Mouse (Mus musculus) ES-Bruce4 (cell line): Measurements from ENCODE around the gene Trappc2l. TPM values are rescaled to one million over a fixed set of nuclear protein-coding genes. Genes with fewer than 3 reads are reported as not detected.
A peak's percentile ranks its signal among the peaks of the same experiment; 100 is the strongest.

Source experiments
- H3K27ac ChIP-seq: 2 replicates; pipeline ENCODE4 v1.5.1; 2012; ENCODE audit warnings: low read length, inconsistent platforms; ENCODE audit not compliant: insufficient read depth
- H3K27me3 ChIP-seq: 2 replicates; pipeline ENCODE4 v1.6.1; 2012; ENCODE audit warnings: mild to moderate bottlenecking, low read length, inconsistent platforms; ENCODE audit not compliant: control insufficient read depth, poor library complexity, insufficient read depth, severe bottlenecking
- H3K36me3 ChIP-seq: 2 replicates; pipeline ENCODE4 v1.6.1; 2012; ENCODE audit warnings: inconsistent platforms, mild to moderate bottlenecking, low read length, moderate library complexity; ENCODE audit not compliant: control insufficient read depth, poor library complexity, insufficient read depth, severe bottlenecking
- H3K4me1 ChIP-seq: one replicate; pipeline ENCODE4 v1.8.1; 2011; ENCODE audit warnings: low read length; ENCODE audit not compliant: control insufficient read depth, insufficient read depth
- H3K4me3 ChIP-seq: 2 replicates; pipeline ENCODE4 v1.5.1; 2011; ENCODE audit warnings: low read depth, mild to moderate bottlenecking, low read length
- H3K9ac ChIP-seq: 2 replicates; pipeline ENCODE4 v1.6.1; 2012; ENCODE audit warnings: low read depth, mild to moderate bottlenecking, inconsistent platforms; ENCODE audit not compliant: poor library complexity, severe bottlenecking
- H3K9me3 ChIP-seq: replicated peaks from 2 replicates; pipeline ENCODE4 v1.6.1; 2012; ENCODE audit warnings: mild to moderate bottlenecking, low read length, inconsistent platforms; ENCODE audit not compliant: control insufficient read depth, poor library complexity, insufficient read depth, severe bottlenecking
- CTCF ChIP-seq: IDR thresholded peaks from one replicate; pipeline ENCODE4 v1.8.1; 2011; ENCODE audit warnings: low read depth, low read length
- EP300 ChIP-seq: IDR thresholded peaks from 2 replicates; pipeline ENCODE4 v1.6.1; 2011; ENCODE audit warnings: low read depth, low read length; ENCODE audit not compliant: insufficient read depth
- POLR2A ChIP-seq: IDR thresholded peaks from one replicate; pipeline ENCODE4 v1.8.1; 2011; ENCODE audit warnings: low read length; ENCODE audit not compliant: insufficient read depth
- polyA plus RNA-seq: library from polyadenylated mRNA; stranded (reverse); fragments of >200 nt; gene quantifications from 2 replicates; pipeline ENCODE4 v1.2.4, GENCODE M21; 2011; ENCODE audit warnings: low read depth; ENCODE audit not compliant: missing spikeins, insufficient read depth, insufficient read length

Trappc2l gene
- polyA plus RNA-seq, 1 experiment = 19.3 TPM

DNA sequence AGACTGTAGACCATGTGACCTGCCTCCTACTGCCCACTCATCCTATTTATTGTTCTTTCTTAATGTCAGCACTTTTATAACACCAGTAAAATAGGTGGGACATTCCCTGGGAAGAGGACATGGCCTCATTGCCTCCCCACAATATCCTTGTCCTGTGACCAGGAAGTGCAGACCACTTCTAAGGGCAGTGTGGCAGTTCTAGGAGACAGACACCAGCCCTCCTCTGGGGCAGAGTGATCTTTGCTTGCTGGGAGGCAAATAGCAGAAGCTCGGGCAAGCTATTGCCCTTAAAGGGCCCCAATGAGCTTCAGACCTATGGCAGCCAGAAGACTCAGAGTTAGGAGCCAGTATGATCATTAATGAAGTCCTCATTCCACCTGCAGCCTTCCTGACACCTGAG, 6.8 kb upstream of the Trappc2l start:
- no peaks in the 10 kb centered on the region for H3K4me1 ChIP-seq
- no peaks in the 10 kb centered on the region for H3K27me3 ChIP-seq
- H3K9me3 ChIP-seq = no peaks in the 10 kb centered on the region
- H3K36me3 ChIP-seq = no peaks in the 10 kb centered on the region
- H3K9ac ChIP-seq = no peak overlapping the region
- H3K4me3 ChIP-seq = no peak overlapping the region
- H3K27ac ChIP-seq = no peak overlapping the region
- TF ChIP-seq EP300 (no peak), CTCF (no peak), POLR2A (no peak)

DNA sequence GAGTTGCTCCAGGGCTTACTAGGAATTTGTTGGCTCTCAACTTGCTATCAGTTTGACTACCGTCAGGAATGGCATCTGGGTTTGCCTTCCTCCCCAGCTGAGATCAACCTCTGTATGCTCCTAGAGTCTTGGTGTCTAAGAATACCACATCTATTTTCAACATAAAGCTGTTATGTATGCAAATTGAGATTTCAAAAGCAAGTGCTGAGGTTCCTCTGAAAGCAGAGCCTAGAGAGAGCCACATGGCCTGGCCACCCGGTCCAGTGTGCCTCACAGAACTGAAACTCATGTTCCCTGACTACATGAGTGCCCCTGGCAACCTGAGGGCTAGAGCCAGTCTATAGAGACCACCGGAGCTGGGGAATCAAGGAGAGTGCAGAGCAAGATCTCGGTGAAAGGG, 6.1 kb upstream of the Trappc2l start:
- no peak overlapping the region for H3K4me3 ChIP-seq
- H3K9ac ChIP-seq = no peak overlapping the region
- H3K9me3 ChIP-seq = no peaks in the 10 kb centered on the region
- no peaks in the 10 kb centered on the region for H3K4me1 ChIP-seq
- no peak for TF ChIP-seq POLR2A
- H3K36me3 ChIP-seq = no peaks in the 10 kb centered on the region
- H3K27ac ChIP-seq = no peak overlapping the region
- no peaks in the 10 kb centered on the region for H3K27me3 ChIP-seq

DNA sequence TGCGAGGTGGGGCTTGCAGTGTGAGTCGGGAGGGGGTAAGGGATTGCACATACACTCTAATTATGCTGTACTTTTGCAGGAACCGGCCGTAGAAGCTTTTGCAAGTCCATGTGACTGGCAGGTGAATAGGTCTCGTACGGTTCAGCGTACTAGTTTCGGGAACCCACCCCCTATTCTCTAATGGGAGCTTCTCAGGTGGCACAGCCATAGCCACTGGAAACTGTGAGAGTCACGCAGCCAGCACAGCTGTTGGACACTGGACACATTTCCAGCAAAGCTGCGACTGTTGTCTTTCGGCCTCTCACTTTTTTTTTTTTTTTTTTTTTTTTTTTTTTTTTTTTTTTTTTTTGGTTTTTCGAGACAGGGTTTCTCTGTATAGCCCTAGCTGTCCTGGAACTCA, 4.6 kb upstream of the Trappc2l start:
- H3K27ac ChIP-seq = no peak overlapping the region
- no peaks in the 10 kb centered on the region for H3K4me1 ChIP-seq
- H3K36me3 ChIP-seq = no peaks in the 10 kb centered on the region
- H3K4me3 ChIP-seq = no peak overlapping the region
- H3K27me3 ChIP-seq = no peaks in the 10 kb centered on the region
- H3K9ac ChIP-seq = no peak overlapping the region
- no peak for TF ChIP-seq POLR2A
- no peak for TF ChIP-seq EP300
- TF ChIP-seq CTCF = no peak
- H3K9me3 ChIP-seq = no peaks in the 10 kb centered on the region

DNA sequence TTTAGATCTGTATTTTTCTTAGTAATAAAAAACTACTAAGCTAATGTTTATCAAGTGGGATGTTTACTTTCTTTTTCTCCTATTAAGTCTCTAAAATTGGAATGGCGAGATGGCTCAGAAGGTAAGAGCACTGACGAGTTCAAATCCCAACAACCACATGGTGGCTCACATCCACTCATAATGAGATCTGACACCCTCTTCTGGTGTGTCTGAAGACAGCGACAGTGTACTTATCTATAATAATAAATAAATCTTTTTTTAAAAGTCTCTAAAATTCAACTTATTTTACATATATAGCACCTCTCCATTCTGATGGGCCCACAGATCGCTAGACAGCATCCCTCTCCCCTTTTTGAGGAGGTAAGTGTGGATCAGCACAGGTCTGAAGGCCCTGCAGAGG, 1.2 kb upstream of the Trappc2l start:
- TF ChIP-seq POLR2A (no peak), EP300 (no peak), CTCF (no peak)
- Histone ChIP-seq H3K27me3 (no peaks in the 10 kb centered on the region), H3K27ac (no peak overlapping the region), H3K9ac (peak overlapping the region; percentile 28; the same call in 1 of the 2 replicates), H3K36me3 (no peaks in the 10 kb centered on the region), H3K9me3 (no peaks in the 10 kb centered on the region), H3K4me3 (no peak overlapping the region), H3K4me1 (no peaks in the 10 kb centered on the region)

DNA sequence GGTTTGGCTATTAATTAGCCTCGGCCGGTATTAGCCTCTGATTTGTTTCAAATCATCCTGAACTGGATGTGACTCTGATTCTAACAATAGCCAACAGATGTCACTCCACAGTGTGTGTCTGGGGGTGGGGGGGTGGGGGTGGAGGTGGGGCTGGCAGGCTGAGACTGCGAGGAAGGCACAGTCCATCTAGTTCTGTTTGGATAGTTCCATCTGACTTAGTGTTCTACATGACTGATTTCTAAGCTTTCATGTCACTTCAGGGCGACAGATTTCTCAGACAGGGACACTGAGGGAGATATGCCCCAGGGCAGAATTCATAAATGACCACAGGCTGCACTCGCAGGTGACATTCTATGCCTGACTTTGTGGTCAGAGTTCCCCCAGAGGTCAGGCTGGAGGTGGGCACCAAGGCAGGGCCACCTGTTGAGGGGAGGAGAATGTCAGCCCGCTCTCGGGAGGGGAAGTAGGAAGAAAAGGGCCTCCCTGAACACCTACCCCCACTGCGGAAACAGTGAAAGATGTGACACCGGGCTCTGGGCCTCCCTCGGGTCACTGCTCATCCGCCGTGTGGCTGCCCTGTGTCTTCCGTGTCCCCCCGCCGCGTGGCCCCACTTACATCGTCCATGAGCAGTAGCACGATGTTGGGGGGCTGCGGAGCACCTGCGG, 695 bp upstream of the Trappc2l start:
- H3K27me3 ChIP-seq = no peaks in the 10 kb centered on the region
- TF ChIP-seq POLR2A (no peak), CTCF (no peak), EP300 (no peak)
- no peaks in the 10 kb centered on the region for H3K36me3 ChIP-seq
- H3K9ac ChIP-seq = peak overlapping the region; percentile 28
- no peak overlapping the region for H3K27ac ChIP-seq
- H3K4me1 ChIP-seq = no peaks in the 10 kb centered on the region
- H3K4me3 ChIP-seq = peak overlapping the region; percentile 81
- H3K9me3 ChIP-seq = no peaks in the 10 kb centered on the region

DNA sequence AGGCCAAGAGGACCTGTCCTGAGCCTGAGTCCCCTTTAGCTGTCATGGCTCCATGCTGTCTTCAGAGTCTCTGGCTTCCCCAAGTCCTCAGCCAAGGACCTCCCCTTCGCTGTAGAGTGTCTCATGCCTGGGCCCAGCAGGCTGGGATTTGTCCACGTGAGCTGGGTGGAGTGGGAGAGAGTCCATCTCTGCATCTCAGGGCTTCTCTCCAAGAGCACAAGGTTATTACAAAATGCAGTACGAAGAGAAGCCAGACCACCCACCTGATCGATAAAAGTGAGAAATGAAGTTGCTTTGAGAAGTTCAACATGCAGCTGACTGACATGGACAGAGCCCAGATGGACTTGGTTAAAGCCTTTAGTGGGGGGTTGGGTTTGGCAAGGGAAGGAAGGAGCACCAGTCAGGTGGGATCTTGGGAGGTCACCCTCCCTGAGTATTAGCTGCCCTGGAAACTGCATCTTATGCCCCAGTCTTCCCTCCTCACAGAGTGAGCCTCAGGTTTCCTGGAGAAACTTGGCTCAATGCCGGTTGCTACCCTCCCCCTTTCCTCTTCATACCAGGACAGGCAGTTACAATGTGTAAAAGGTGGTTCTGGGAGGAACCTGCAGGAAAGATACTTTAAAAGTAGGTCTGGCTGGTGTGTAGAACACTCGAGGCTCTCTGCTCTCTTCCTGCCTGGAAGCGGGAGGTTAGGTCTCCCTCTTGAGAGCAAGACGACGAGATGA, 4.9 kb downstream of the Trappc2l start:
- Histone ChIP-seq H3K27me3 (no peaks in the 10 kb centered on the region), H3K9ac (no peak overlapping the region), H3K4me1 (no peaks in the 10 kb centered on the region), H3K9me3 (no peaks in the 10 kb centered on the region), H3K36me3 (no peaks in the 10 kb centered on the region), H3K27ac (no peak overlapping the region), H3K4me3 (no peak overlapping the region)
- TF ChIP-seq POLR2A = no peak
- TF ChIP-seq EP300 = no peak
- TF ChIP-seq CTCF = no peak
